Comparison of ENCODE assay signal across 7 mouse cellular contexts in the genomic region with DNA sequence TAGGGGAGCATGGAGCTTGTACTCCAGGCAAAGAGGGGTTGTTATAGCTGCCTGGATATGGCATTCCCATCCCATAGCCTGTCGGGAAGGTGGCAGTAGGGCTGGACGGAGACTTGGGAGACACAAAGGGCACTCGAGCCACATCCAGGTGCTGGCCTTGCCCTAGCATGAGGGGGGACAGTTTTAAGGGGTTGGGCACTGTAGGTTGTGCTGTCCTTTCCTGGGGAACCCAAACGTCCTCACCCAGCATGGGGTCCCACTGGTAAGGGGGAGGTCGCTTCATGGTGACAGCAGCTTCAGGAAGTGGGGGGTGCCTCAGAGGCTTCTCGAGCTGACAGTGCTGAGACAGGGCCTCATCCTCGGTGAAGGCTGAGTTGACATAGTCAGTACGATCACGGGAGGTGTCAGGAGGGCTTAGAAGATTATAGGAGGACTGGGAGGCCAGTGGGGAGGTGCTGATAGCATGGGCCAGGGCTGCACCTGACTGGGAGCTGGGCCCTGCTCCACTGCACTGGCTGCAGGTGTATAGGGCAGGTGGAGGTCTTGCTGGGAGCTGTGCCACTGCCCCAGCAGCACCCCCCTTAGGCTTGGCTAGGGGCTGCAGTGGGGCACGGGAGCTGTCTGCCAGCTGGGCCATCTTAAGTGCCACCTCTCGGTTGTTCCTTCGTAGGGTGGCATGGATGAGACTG. TPM values are rescaled to one million over a fixed set of nuclear protein-coding genes. Genes with fewer than 3 reads are reported as not detected.
DNase-seq lines count a peak whose midpoint lies in the region; ATAC-seq and TF ChIP-seq lines count a peak whose summit lies in the region.
"Not testable (repeated sequence)": the region's sequence is repeated elsewhere in the genome, so short reads cannot be mapped to it uniquely, and the experiment has no call there.

No protein-coding gene starts in this region.

- not testable (repeated sequence) for H3K4me3 ChIP-seq in embryonic facial prominence, embryonic 15.5 days (replicated peaks); heart, embryonic 15.5 days; hindbrain, embryonic 15.5 days; kidney, embryonic 16.5 days (ENCODE audit: low read length); liver, embryonic 12.5 days; midbrain, postnatal 0 days (ENCODE audit: low read depth, low read length); stomach, embryonic 16.5 days (replicated peaks; ENCODE audit: low read length)

- not testable (repeated sequence) for H3K4me1 ChIP-seq in embryonic facial prominence, embryonic 15.5 days; heart, embryonic 15.5 days (replicated peaks); hindbrain, embryonic 15.5 days (replicated peaks); kidney, embryonic 16.5 days (ENCODE audit: insufficient read depth, low read length); liver, embryonic 12.5 days; midbrain, postnatal 0 days (ENCODE audit: insufficient read depth, low read length); stomach, embryonic 16.5 days (ENCODE audit: control insufficient read depth, insufficient read depth, low read length)

- H3K27ac ChIP-seq in embryonic facial prominence, embryonic 15.5 days (replicated peaks); heart, embryonic 15.5 days; hindbrain, embryonic 15.5 days (replicated peaks); kidney, embryonic 16.5 days (ENCODE audit: low read length); liver, embryonic 12.5 days; midbrain, postnatal 0 days (ENCODE audit: low read depth, low read length); stomach, embryonic 16.5 days (ENCODE audit: low read length): not testable (repeated sequence)

- H3K4me2 ChIP-seq in embryonic facial prominence, embryonic 15.5 days (replicated peaks); heart, embryonic 15.5 days; hindbrain, embryonic 15.5 days; kidney, embryonic 16.5 days (replicated peaks; ENCODE audit: low read depth, low read length); liver, embryonic 12.5 days; midbrain, postnatal 0 days (ENCODE audit: low read depth, low read length, poor library complexity, severe bottlenecking); stomach, embryonic 16.5 days (ENCODE audit: low read depth, low read length): not testable (repeated sequence)

- WGBS in embryonic facial prominence, embryonic 15.5 days: no CpG with 5 or more reads among the region's 12 CpGs
- WGBS in heart, embryonic 15.5 days: no CpG with 5 or more reads among the region's 12 CpGs
- 100% methylated on average over 1 of the region's 12 CpGs for WGBS in hindbrain, embryonic 15.5 days
- WGBS in kidney, embryonic 16.5 days: no CpG with 5 or more reads among the region's 12 CpGs
- no CpG with 5 or more reads among the region's 12 CpGs for WGBS in liver, embryonic 12.5 days (ENCODE audit: insufficient replicate concordance)
- WGBS in midbrain, postnatal 0 days: no CpG with 5 or more reads among the region's 12 CpGs
- no CpG with 5 or more reads among the region's 12 CpGs for WGBS in stomach, embryonic 16.5 days

- H3K9me3 ChIP-seq in embryonic facial prominence, embryonic 15.5 days (replicated peaks); heart, embryonic 15.5 days (replicated peaks); hindbrain, embryonic 15.5 days; kidney, embryonic 16.5 days (ENCODE audit: low read length); liver, embryonic 12.5 days (replicated peaks); midbrain, postnatal 0 days (ENCODE audit: low read length); stomach, embryonic 16.5 days (replicated peaks; ENCODE audit: control insufficient read depth, low read length): not testable (repeated sequence)

- not testable (repeated sequence) for TF ChIP-seq CTCF in midbrain, postnatal 0 days (IDR thresholded peaks at IDR 0.05)

- ATAC-seq in embryonic facial prominence, embryonic 15.5 days (ENCODE audit: insufficient number of reproducible peaks, low FRiP score, low TSS enrichment, low read depth): peak; percentile 43; the same call in 1 of the 2 replicates
- ATAC-seq in heart, embryonic 15.5 days (replicated peaks; ENCODE audit: insufficient number of reproducible peaks, insufficient read depth, low FRiP score, low read depth): 0 out of 2 replicates have a peak, but pooled peaks have one; percentile 39
- ATAC-seq in hindbrain, embryonic 15.5 days (ENCODE audit: low FRiP score, low read depth): peak; percentile 68; the same call in 1 of the 2 replicates
- ATAC-seq in kidney, embryonic 16.5 days (ENCODE audit: low FRiP score, low TSS enrichment): peak; percentile 57
- peak; percentile 47; the same call in 1 of the 2 replicates for ATAC-seq in liver, embryonic 12.5 days
- ATAC-seq in midbrain, postnatal 0 days (ENCODE audit: low FRiP score): peak; percentile 23; the same call in 1 of the 2 replicates
- ATAC-seq in stomach, embryonic 16.5 days (ENCODE audit: insufficient read depth, low FRiP score): 0 out of 2 replicates have a peak, but pooled peaks have one; percentile 56

- not testable (repeated sequence) for H3K9ac ChIP-seq in embryonic facial prominence, embryonic 15.5 days; heart, embryonic 15.5 days; hindbrain, embryonic 15.5 days; kidney, embryonic 16.5 days (replicated peaks; ENCODE audit: low read length); liver, embryonic 12.5 days; midbrain, postnatal 0 days (replicated peaks; ENCODE audit: low read length, poor library complexity, severe bottlenecking); stomach, embryonic 16.5 days (ENCODE audit: low read length)

- H3K36me3 ChIP-seq in embryonic facial prominence, embryonic 15.5 days; heart, embryonic 15.5 days; hindbrain, embryonic 15.5 days; kidney, embryonic 16.5 days (ENCODE audit: insufficient read depth, low read length); liver, embryonic 12.5 days; midbrain, postnatal 0 days (ENCODE audit: insufficient read depth, low read length); stomach, embryonic 16.5 days (ENCODE audit: control insufficient read depth, insufficient read depth, low read length): not testable (repeated sequence)

- not testable (repeated sequence) for DNase-seq in midbrain, postnatal 0 days (ENCODE audit: low spot score)

- H3K27me3 ChIP-seq in embryonic facial prominence, embryonic 15.5 days; heart, embryonic 15.5 days; hindbrain, embryonic 15.5 days; kidney, embryonic 16.5 days (ENCODE audit: insufficient read depth, low read length); liver, embryonic 12.5 days (replicated peaks); midbrain, postnatal 0 days (ENCODE audit: insufficient read depth, low read length); stomach, embryonic 16.5 days (ENCODE audit: control insufficient read depth, insufficient read depth, low read length): not testable (repeated sequence)

RNA-seq across cellular contexts. Expression of gene Dynlt1a, which starts 25.4 kb away (rescaled TPM):
- polyA plus RNA-seq in embryonic facial prominence, embryonic 15.5 days (2015; fragmentation: Nextera tagmentation; extraction: Ambion mirVana): 14.8 and 17.2 TPM in 2 replicates
- 10.4 and 11.3 TPM in 2 replicates for polyA plus RNA-seq in heart, embryonic 15.5 days (2015; fragmentation: Nextera tagmentation; extraction: Ambion mirVana)
- 50.2 and 52.7 TPM in 2 replicates for polyA plus RNA-seq in hindbrain, embryonic 15.5 days (2015; fragmentation: Nextera tagmentation; extraction: Ambion mirVana)
- polyA plus RNA-seq in kidney, embryonic 16.5 days (2015; fragmentation: Nextera tagmentation; extraction: Ambion mirVana): 15.1 and 16.1 TPM in 2 replicates
- 6.7 and 8.5 TPM in 2 replicates for polyA plus RNA-seq in liver, embryonic 12.5 days (2016; fragmentation: Nextera tagmentation; extraction: Ambion mirVana)
- 31.2 and 32.6 TPM in 2 replicates for total RNA-seq in midbrain, postnatal 0 days (2014; rRNA removed)
- 44.0 and 45.0 TPM in 2 replicates for polyA plus RNA-seq in midbrain, postnatal 0 days (2015; fragmentation: Nextera tagmentation; extraction: Ambion mirVana)
- polyA plus RNA-seq in stomach, embryonic 16.5 days (2015; fragmentation: Nextera tagmentation; extraction: Ambion mirVana): 13.1 and 13.8 TPM in 2 replicates
